Comparison of ENCODE assay signal across 9 mouse cellular contexts in the genomic region with DNA sequence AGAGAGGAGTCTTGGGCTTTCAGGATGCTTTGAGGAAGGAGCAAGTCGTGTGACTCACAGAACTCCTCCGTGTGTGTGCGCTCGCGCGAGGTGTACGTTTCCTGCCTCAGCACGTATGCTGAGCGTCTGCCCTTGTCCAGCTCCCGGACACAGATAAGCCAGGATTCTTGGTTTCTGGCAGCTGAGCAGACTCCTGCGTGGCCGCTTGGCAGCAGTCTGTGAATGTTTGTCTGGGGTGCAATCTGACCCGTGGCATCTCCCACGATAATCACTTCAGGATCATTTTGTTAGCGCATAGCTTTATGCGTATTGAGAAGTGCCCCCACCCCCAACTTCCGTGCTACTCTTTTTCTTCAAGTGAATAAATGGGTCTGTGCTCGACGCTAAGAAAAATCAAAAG. TPM values are rescaled to one million over a fixed set of nuclear protein-coding genes. Genes with fewer than 3 reads are reported as not detected.
DNase-seq lines count a peak whose midpoint lies in the region; ATAC-seq lines count a peak whose summit lies in the region.
"Had no signal": no experiment of that assay in that cellular context is flagged by ENCODE, and none has a peak within 500 bp of the region (broad histone marks: within the 10 kb centered on the region; RNA-seq: fewer than 3 reads in every experiment).

No protein-coding gene starts in this region.

- peaks cover 13% of the 10 kb centered on the region for H3K36me3 ChIP-seq in neural tube, embryonic 13.5 days
- H3K36me3 ChIP-seq in forebrain, embryonic 14.5 days (ENCODE audit: control insufficient read depth, insufficient read depth, low read length) = peaks cover 8% of the 10 kb centered on the region
- no peaks in the 10 kb centered on the region; the same call in 1 of the 2 replicates for H3K36me3 ChIP-seq in stomach, embryonic 14.5 days (ENCODE audit: control insufficient read depth, insufficient read depth, low read length)

- peak overlapping the region; percentile 38; the same call in 1 of the 2 replicates for H3K27ac ChIP-seq in neural tube, embryonic 13.5 days (replicated peaks)
- H3K27ac ChIP-seq in forebrain, embryonic 14.5 days (ENCODE audit: low read depth, low read length) = 0 out of 2 replicates have a peak overlapping the region, but pooled peaks have one; percentile 27
- H3K27ac ChIP-seq in stomach, embryonic 14.5 days (ENCODE audit: low read length) = peak overlapping the region; percentile 11; the same call in 1 of the 2 replicates

- H3K4me3 ChIP-seq in neural tube, embryonic 13.5 days = no peak overlapping the region
- H3K4me3 ChIP-seq in forebrain, embryonic 14.5 days (ENCODE audit: low read depth, low read length) = no peak overlapping the region
- no peak overlapping the region for H3K4me3 ChIP-seq in stomach, embryonic 14.5 days (ENCODE audit: low read depth, low read length)

- intact Hi-C loops in heart, postnatal 25 days (cut with DNase I) = no loop called here
- intact Hi-C loops in gastrocnemius, postnatal 36 days (cut with DNase I) = no loop called here

- no peak overlapping the region for H3K4me2 ChIP-seq in neural tube, embryonic 13.5 days
- H3K4me2 ChIP-seq in forebrain, embryonic 14.5 days (ENCODE audit: low read length) = no peak overlapping the region
- no peak overlapping the region for H3K4me2 ChIP-seq in stomach, embryonic 14.5 days (replicated peaks; ENCODE audit: low read depth, low read length)

- H3K4me1 ChIP-seq in neural tube, embryonic 13.5 days (replicated peaks) = peaks cover 58% of the 10 kb centered on the region
- H3K4me1 ChIP-seq in forebrain, embryonic 14.5 days (ENCODE audit: control insufficient read depth, insufficient read depth, low read length) = peaks cover 13% of the 10 kb centered on the region
- H3K4me1 ChIP-seq in stomach, embryonic 14.5 days (ENCODE audit: control insufficient read depth, insufficient read depth, low read length) = peaks cover 45% of the 10 kb centered on the region

- H3K9me3 ChIP-seq in neural tube, embryonic 13.5 days = no peaks in the 10 kb centered on the region
- H3K9me3 ChIP-seq in forebrain, embryonic 14.5 days (replicated peaks; ENCODE audit: control insufficient read depth, low read length) = no peaks in the 10 kb centered on the region
- no peaks in the 10 kb centered on the region for H3K9me3 ChIP-seq in stomach, embryonic 14.5 days (ENCODE audit: control insufficient read depth, low read depth, low read length)

- no peak for ATAC-seq in neural tube, embryonic 13.5 days (ENCODE audit: low read depth)
- ATAC-seq in forebrain, embryonic 14.5 days = no peak
- ATAC-seq in stomach, embryonic 14.5 days (ENCODE audit: insufficient number of reproducible peaks, insufficient read depth, low FRiP score, low read depth) = no peak
- no peak for ATAC-seq in granulocyte monocyte progenitor cell, adult 5-6 weeks (replicated peaks; ENCODE audit: poor library complexity, severe bottlenecking)

- DNase-seq in heart, adult 18-20 months = peak; percentile 63 to 74
- no peak for DNase-seq in heart, postnatal 25 days (ENCODE audit: low spot score)
- no peak for DNase-seq in neural tube, embryonic 10.5 days (ENCODE audit: extremely low spot score, low spot score)
- no peak for DNase-seq in forebrain, embryonic 14.5 days (ENCODE audit: low spot score)
- no peak for DNase-seq in gastrocnemius, postnatal 36 days

- H3K9ac ChIP-seq in neural tube, embryonic 13.5 days = no peak overlapping the region
- H3K9ac ChIP-seq in forebrain, embryonic 14.5 days (ENCODE audit: low read length) = no peak overlapping the region
- H3K9ac ChIP-seq in stomach, embryonic 14.5 days (replicated peaks; ENCODE audit: low read depth, low read length) = no peak overlapping the region

- no peaks in the 10 kb centered on the region for H3K27me3 ChIP-seq in neural tube, embryonic 13.5 days
- no peaks in the 10 kb centered on the region for H3K27me3 ChIP-seq in forebrain, embryonic 14.5 days (replicated peaks; ENCODE audit: control insufficient read depth, insufficient read depth, low read length)
- H3K27me3 ChIP-seq in stomach, embryonic 14.5 days (ENCODE audit: control insufficient read depth, insufficient read depth, low read length) = no peaks in the 10 kb centered on the region

- 77% methylated on average over 19 of the region's 19 CpGs for WGBS in neural tube, embryonic 13.5 days
- 89% methylated on average over 19 of the region's 19 CpGs for WGBS in forebrain, embryonic 14.5 days
- WGBS in stomach, embryonic 14.5 days = 49% methylated on average over 19 of the region's 19 CpGs

RNA-seq across cellular contexts. Expression of gene Wbp1l, which starts 20.1 kb away (rescaled TPM):
- total RNA-seq in heart, adult 18-20 months (2021) = 10 to 100 TPM; 46.9 to 60.7 TPM
- total RNA-seq in heart, postnatal 25 days (2021) = 10 to 100 TPM; 48.5 to 54.4 TPM
- polyA plus RNA-seq in neural tube, embryonic 13.5 days (2015; fragmentation: Nextera tagmentation; extraction: Ambion mirVana) = 38.0 and 43.2 TPM in 2 replicates
- polyA plus RNA-seq in forebrain, embryonic 14.5 days (2014; fragmentation: Nextera tagmentation; extraction: Ambion mirVana) = 23.6 and 25.5 TPM in 2 replicates
- 35.7 and 37.0 TPM in 2 replicates for polyA plus RNA-seq in stomach, embryonic 14.5 days (2014; fragmentation: Nextera tagmentation; extraction: Ambion mirVana)
- 19.7 and 25.6 TPM in 2 replicates for total RNA-seq in granulocyte monocyte progenitor cell, adult 5-6 weeks (2014; fragmentation: Nextera tagmentation)
- total RNA-seq in granulocyte monocyte progenitor cell, adult 5-6 weeks (2017) = 20.2 and 23.5 TPM in 2 replicates
- total RNA-seq in gastrocnemius, postnatal 36 days (2021) = 10 to 100 TPM; 56.2 to 66.2 TPM

RNA-seq across cellular contexts. Expression of gene Sfxn2, which starts 45.8 kb away (rescaled TPM):
- 1 to 10 TPM; 2.0 to 2.8 TPM for total RNA-seq in heart, adult 18-20 months (2021)
- 1 to 10 TPM; 3.1 to 4.2 TPM for total RNA-seq in heart, postnatal 25 days (2021)
- polyA plus RNA-seq in neural tube, embryonic 13.5 days (2015; fragmentation: Nextera tagmentation; extraction: Ambion mirVana) = 10.6 and 12.9 TPM in 2 replicates
- 6.8 and 8.0 TPM in 2 replicates for polyA plus RNA-seq in forebrain, embryonic 14.5 days (2014; fragmentation: Nextera tagmentation; extraction: Ambion mirVana)
- 19.3 and 20.8 TPM in 2 replicates for polyA plus RNA-seq in stomach, embryonic 14.5 days (2014; fragmentation: Nextera tagmentation; extraction: Ambion mirVana)
- total RNA-seq in granulocyte monocyte progenitor cell, adult 5-6 weeks (2014; fragmentation: Nextera tagmentation) = 11.8 and 16.3 TPM in 2 replicates
- total RNA-seq in granulocyte monocyte progenitor cell, adult 5-6 weeks (2017) = 8.7 and 10.9 TPM in 2 replicates
- 1 to 10 TPM; 2.7 to 4.1 TPM for total RNA-seq in gastrocnemius, postnatal 36 days (2021)

RNA-seq across cellular contexts. Expression of gene Arl3, which starts 46.0 kb away (rescaled TPM):
- total RNA-seq in heart, adult 18-20 months (2021) = 10 to 100 TPM; 34.6 to 38.1 TPM
- 10 to 100 TPM; 33.2 to 37.0 TPM for total RNA-seq in heart, postnatal 25 days (2021)
- polyA plus RNA-seq in neural tube, embryonic 13.5 days (2015; fragmentation: Nextera tagmentation; extraction: Ambion mirVana) = 208 and 217 TPM in 2 replicates
- polyA plus RNA-seq in forebrain, embryonic 14.5 days (2014; fragmentation: Nextera tagmentation; extraction: Ambion mirVana) = 159 and 164 TPM in 2 replicates
- polyA plus RNA-seq in stomach, embryonic 14.5 days (2014; fragmentation: Nextera tagmentation; extraction: Ambion mirVana) = 89.4 and 98.7 TPM in 2 replicates
- total RNA-seq in granulocyte monocyte progenitor cell, adult 5-6 weeks (2014; fragmentation: Nextera tagmentation) = 9.9 and 23.4 TPM in 2 replicates
- total RNA-seq in granulocyte monocyte progenitor cell, adult 5-6 weeks (2017) = 13.9 and 14.3 TPM in 2 replicates
- 10 to 100 TPM; 44.6 to 60.8 TPM for total RNA-seq in gastrocnemius, postnatal 36 days (2021)

RNA-seq across cellular contexts. Expression of gene Cyp17a1, which starts 54.0 kb away (rescaled TPM):
- total RNA-seq in heart, adult 18-20 months (2021) = not detected
- not detected for total RNA-seq in heart, postnatal 25 days (2021)
- not detected in 2 replicates for polyA plus RNA-seq in neural tube, embryonic 13.5 days (2015; fragmentation: Nextera tagmentation; extraction: Ambion mirVana)
- polyA plus RNA-seq in forebrain, embryonic 14.5 days (2014; fragmentation: Nextera tagmentation; extraction: Ambion mirVana) = not detected in 2 replicates
- polyA plus RNA-seq in stomach, embryonic 14.5 days (2014; fragmentation: Nextera tagmentation; extraction: Ambion mirVana) = not detected in 2 replicates
- total RNA-seq in granulocyte monocyte progenitor cell, adult 5-6 weeks (2014; fragmentation: Nextera tagmentation) = not detected in 2 replicates
- not detected in 2 replicates for total RNA-seq in granulocyte monocyte progenitor cell, adult 5-6 weeks (2017)
- total RNA-seq in gastrocnemius, postnatal 36 days (2021) = not detected
- total RNA-seq: megakaryocyte-erythroid progenitor cell, adult 5-6 weeks had no signal

Comparison
In these comparisons a context has a peak if more than half of its experiments do, and no peak if none do; other contexts are left out.
1. DNase-seq: peak in heart, adult 18-20 months (2 of 2); none in heart, postnatal 25 days (single experiment), neural tube, embryonic 10.5 days (single experiment), forebrain, embryonic 14.5 days (single experiment) and gastrocnemius, postnatal 36 days (0 of 2).
2. Peak in every context shown above with its lines, with median percentiles within 50 percentile points of each other: H3K27ac ChIP-seq.